Mouse (Mus musculus) liver, embryonic 13.5 days (tissue): Measurements from ENCODE around the gene Ccdc8. TPM values are rescaled to one million over a fixed set of nuclear protein-coding genes. Genes with fewer than 3 reads are reported as not detected.

Experiments used
- ATAC-seq: fragments of 200-750 bp; cut with Nextera tagmentation; 2 replicates; pipeline ENCODE4 v1.8.0; 2017; ENCODE audit warnings: low read depth, mild to moderate bottlenecking, moderate number of reproducible peaks, moderate library complexity
- DNase-seq: peaks from one replicate; pipeline ENCODE4 v3.0.0; 2022
- H3K27ac ChIP-seq: fragments of 300-500 bp; sonication (generic); 2 replicates; pipeline ENCODE4 v1.5.1; 2015; ENCODE audit warnings: moderate library complexity, mild to moderate bottlenecking, inconsistent platforms
- H3K27me3 ChIP-seq: fragments of 300-500 bp; sonication (generic); 2 replicates; pipeline ENCODE4 v1.6.1; 2015; ENCODE audit warnings: mild to moderate bottlenecking, inconsistent platforms
- H3K36me3 ChIP-seq: fragments of 300-500 bp; sonication (generic); 2 replicates; pipeline ENCODE4 v1.6.1; 2015; ENCODE audit warnings: mild to moderate bottlenecking, inconsistent platforms
- H3K4me1 ChIP-seq: fragments of 300-500 bp; sonication (generic); replicated peaks from 2 replicates; pipeline ENCODE4 v1.6.1; 2015; ENCODE audit warnings: inconsistent platforms
- H3K4me2 ChIP-seq: fragments of 300-500 bp; sonication (generic); 2 replicates; pipeline ENCODE4 v1.6.1; 2015; ENCODE audit warnings: inconsistent platforms, mild to moderate bottlenecking, moderate library complexity
- H3K4me3 ChIP-seq: fragments of 300-500 bp; sonication (generic); replicated peaks from 2 replicates; pipeline ENCODE4 v1.5.1; 2015; ENCODE audit warnings: mild to moderate bottlenecking, inconsistent platforms
- H3K9ac ChIP-seq: fragments of 300-500 bp; sonication (generic); 2 replicates; pipeline ENCODE4 v1.6.1; 2015; ENCODE audit warnings: mild to moderate bottlenecking, inconsistent platforms
- H3K9me3 ChIP-seq: fragments of 300-500 bp; sonication (generic); replicated peaks from 2 replicates; pipeline ENCODE4 v1.6.1; 2016; ENCODE audit warnings: inconsistent platforms
- WGBS: fragments of 180-500 bp; shearing (Covaris S2); methylation state at CpG from one replicate; pipeline ENCODE4 v1.1.7; 2015; ENCODE audit not compliant: insufficient replicate concordance; 5-methylcytosine and 5-hydroxymethylcytosine counted together
- polyA plus RNA-seq: library from polyadenylated mRNA; unstranded; fragments of >200 nt; fragmentation: Nextera tagmentation; extraction: Ambion mirVana; gene quantifications from 2 replicates; pipeline ENCODE4 v1.2.1, GENCODE M21; 2015

Ccdc8 gene
- polyA plus RNA-seq, 1 experiment from 2014 or later: 2.8 TPM

- 66% methylated on average over 2 of the region's 2 CpGs for WGBS
- H3K4me1 ChIP-seq: peaks cover 47% of the 10 kb centered on the region
- H3K36me3 ChIP-seq: peaks cover 96% of the 10 kb centered on the region
- ATAC-seq (no peak), DNase-seq (no peak)
- no peak overlapping the region for H3K4me2 ChIP-seq
- H3K27me3 ChIP-seq: no peaks in the 10 kb centered on the region
- H3K27ac ChIP-seq: peak overlapping the region; percentile 55
- H3K9ac ChIP-seq: no peak overlapping the region
- no peaks in the 10 kb centered on the region for H3K9me3 ChIP-seq
- H3K4me3 ChIP-seq: no peak overlapping the region
Observed at GRCm38 (mm10) chr7:17017921-17018320, 25.4 kb downstream of the Ccdc8 start.

GRCm38 (mm10) chr7:17019426-17020166 is 27.1 kb downstream of the Ccdc8 start:
- peaks cover 93% of the 10 kb centered on the region for H3K36me3 ChIP-seq
- H3K9ac ChIP-seq: no peak overlapping the region
- peaks cover 64% of the 10 kb centered on the region for H3K4me1 ChIP-seq
- no peaks in the 10 kb centered on the region for H3K9me3 ChIP-seq
- H3K4me3 ChIP-seq: no peak overlapping the region
- no peaks in the 10 kb centered on the region for H3K27me3 ChIP-seq
- ATAC-seq (no peak), DNase-seq (no peak)
- no peak overlapping the region for H3K4me2 ChIP-seq
- 61% methylated on average over 7 of the region's 7 CpGs for WGBS
- no peak overlapping the region for H3K27ac ChIP-seq

- Histone ChIP-seq H3K9me3 (no peaks in the 10 kb centered on the region), H3K4me3 (no peak overlapping the region), H3K27me3 (no peaks in the 10 kb centered on the region), H3K4me2 (no peak overlapping the region), H3K36me3 (peaks cover 75% of the 10 kb centered on the region), H3K27ac (no peak overlapping the region), H3K4me1 (peaks cover 85% of the 10 kb centered on the region), H3K9ac (no peak overlapping the region)
- ATAC-seq (no peak), DNase-seq (no peak)
- WGBS: 89% methylated on average over 15 of the region's 15 CpGs
Observed at GRCm38 (mm10) chr7:17022176-17022575, 29.7 kb downstream of the Ccdc8 start.

GRCm38 (mm10) chr7:17023701-17024100 is 31.2 kb downstream of the Ccdc8 start:
- no peak for ATAC-seq
- H3K4me3 ChIP-seq: no peak overlapping the region
- H3K4me2 ChIP-seq: peak overlapping the region; percentile 81
- H3K9ac ChIP-seq: peak overlapping the region; percentile 1; the same call in 1 of the 2 replicates
- peaks cover 63% of the 10 kb centered on the region for H3K36me3 ChIP-seq
- H3K27me3 ChIP-seq: no peaks in the 10 kb centered on the region
- peak overlapping the region; percentile 56 for H3K27ac ChIP-seq
- no peak for DNase-seq
- peaks cover 82% of the 10 kb centered on the region for H3K4me1 ChIP-seq
- H3K9me3 ChIP-seq: no peaks in the 10 kb centered on the region
- 47% methylated on average over 4 of the region's 4 CpGs for WGBS

GRCm38 (mm10) chr7:17024141-17024540 is 31.6 kb downstream of the Ccdc8 start:
- Histone ChIP-seq H3K36me3 (peaks cover 59% of the 10 kb centered on the region), H3K4me2 (peak overlapping the region; percentile 81), H3K9me3 (no peaks in the 10 kb centered on the region), H3K27me3 (no peaks in the 10 kb centered on the region), H3K9ac (peak overlapping the region; percentile 1; the same call in 1 of the 2 replicates), H3K4me1 (peaks cover 86% of the 10 kb centered on the region), H3K4me3 (0 out of 2 replicates have a peak overlapping the region, but pooled peaks have one; percentile 1), H3K27ac (peak overlapping the region; percentile 56)
- no peak for DNase-seq
- WGBS: 74% methylated on average over 6 of the region's 6 CpGs
- ATAC-seq: no peak

GRCm38 (mm10) chr7:17024814-17025504 is 32.5 kb downstream of the Ccdc8 start:
- no peaks in the 10 kb centered on the region for H3K27me3 ChIP-seq
- H3K36me3 ChIP-seq: peaks cover 51% of the 10 kb centered on the region
- peak overlapping the region; percentile 56 for H3K27ac ChIP-seq
- peak overlapping the region; percentile 94; the same call in 1 of the 2 replicates for H3K4me3 ChIP-seq
- DNase-seq (no peak), ATAC-seq (no peak)
- no peaks in the 10 kb centered on the region for H3K9me3 ChIP-seq
- 56% methylated on average over 10 of the region's 10 CpGs for WGBS
- peak overlapping the region; percentile 93; the same call in 1 of the 2 replicates for H3K9ac ChIP-seq
- H3K4me2 ChIP-seq: peak overlapping the region; percentile 81
- H3K4me1 ChIP-seq: peaks cover 79% of the 10 kb centered on the region

GRCm38 (mm10) chr7:17025505-17025894 is 33.0 kb downstream of the Ccdc8 start:
- H3K9ac ChIP-seq: peak overlapping the region; percentile 93; the same call in 1 of the 2 replicates
- no peaks in the 10 kb centered on the region for H3K9me3 ChIP-seq
- ATAC-seq (no peak), DNase-seq (no peak)
- peak overlapping the region; percentile 94 for H3K4me3 ChIP-seq
- 17% methylated on average over 4 of the region's 4 CpGs for WGBS
- H3K4me2 ChIP-seq: peak overlapping the region; percentile 81
- peaks cover 74% of the 10 kb centered on the region for H3K4me1 ChIP-seq
- H3K27me3 ChIP-seq: no peaks in the 10 kb centered on the region
- peaks cover 45% of the 10 kb centered on the region for H3K36me3 ChIP-seq
- H3K27ac ChIP-seq: peak overlapping the region; percentile 56

GRCm38 (mm10) chr7:17025896-17026622 is 33.6 kb downstream of the Ccdc8 start:
- ATAC-seq (no peak), DNase-seq (no peak)
- Histone ChIP-seq H3K27ac (peak overlapping the region; percentile 85), H3K9me3 (no peaks in the 10 kb centered on the region), H3K4me1 (peaks cover 68% of the 10 kb centered on the region), H3K9ac (peak overlapping the region; percentile 93), H3K27me3 (no peaks in the 10 kb centered on the region), H3K36me3 (peaks cover 40% of the 10 kb centered on the region), H3K4me3 (peak overlapping the region; percentile 94), H3K4me2 (peak overlapping the region; percentile 81)
- WGBS: 50% methylated on average over 9 of the region's 9 CpGs

- Histone ChIP-seq H3K27me3 (no peaks in the 10 kb centered on the region), H3K9ac (peak overlapping the region; percentile 93), H3K36me3 (peaks cover 36% of the 10 kb centered on the region), H3K4me3 (peak overlapping the region; percentile 94), H3K4me2 (peak overlapping the region; percentile 81), H3K27ac (peak overlapping the region; percentile 85), H3K9me3 (no peaks in the 10 kb centered on the region), H3K4me1 (peaks cover 61% of the 10 kb centered on the region)
- ATAC-seq: peak; percentile 66
- DNase-seq: peak; percentile 63
- WGBS: 1% methylated on average over 24 of the region's 24 CpGs
Observed at GRCm38 (mm10) chr7:17026710-17027587, 34.4 kb downstream of the Ccdc8 start.

GRCm38 (mm10) chr7:17027588-17028343 is 35.3 kb downstream of the Ccdc8 start, which contains the start of gene Ppp5c:
Ppp5c (minus strand) TSS chr7:17027924.
- peak; percentile 82 for DNase-seq
- WGBS: under 1% methylated on average over 58 of the region's 58 CpGs
- Histone ChIP-seq H3K9ac (peak within 1 kb of the TSS; percentile 93), H3K36me3 (peaks cover 33% of the 10 kb centered on the region), H3K27me3 (no peaks in the 10 kb centered on the region), H3K9me3 (no peaks in the 10 kb centered on the region), H3K4me2 (peak within 1 kb of the TSS; percentile 81), H3K4me3 (peak within 1 kb of the TSS; percentile 94), H3K4me1 (peaks cover 58% of the 10 kb centered on the region), H3K27ac (peak within 1 kb of the TSS; percentile 85)
- ATAC-seq: peak; percentile 82
